Mouse (Mus musculus) ovary, adult 18-20 months (tissue): ENCODE measurements at regions not wholly inside any gene's neighbourhood (a gene's known extent, or its start where the extent isn't known, plus 50 kb on each side); places are given as distances from the start of the nearest gene placed in this dataset.

Experiments
- DNase-seq: peaks from one replicate; pipeline ENCODE4 v3.0.0; 2022; ENCODE audit warnings: low spot score, mixed read lengths

GRCm38 (mm10) chr2:159950369-159950768 lies 383.6 kb downstream of the Gm826 start:
- no peak for DNase-seq

GRCm38 (mm10) chr2:159949046-159949445 lies 384.9 kb downstream of the Gm826 start:
- no peak for DNase-seq

GRCm38 (mm10) chr2:159930744-159931143 lies 403.2 kb downstream of the Gm826 start:
- DNase-seq: no peak

- no peak for DNase-seq
Observed at GRCm38 (mm10) chr2:159889701-159890100, 444.3 kb downstream of the Gm826 start.

GRCm38 (mm10) chr2:159884773-159885459 lies 449.0 kb downstream of the Gm826 start:
- no peak for DNase-seq

- no peak for DNase-seq
Observed at GRCm38 (mm10) chr2:159866981-159867380, 467.0 kb downstream of the Gm826 start.

GRCm38 (mm10) chr2:159866391-159866790 lies 467.6 kb downstream of the Gm826 start:
- no peak for DNase-seq

GRCm38 (mm10) chr2:159863185-159863584 lies 470.8 kb downstream of the Gm826 start:
- DNase-seq: no peak

- DNase-seq: peak; percentile 2
Observed at GRCm38 (mm10) chr2:159853891-159854665, 479.9 kb downstream of the Gm826 start.

GRCm38 (mm10) chr2:159852959-159853358 lies 481.0 kb downstream of the Gm826 start:
- no peak for DNase-seq

GRCm38 (mm10) chr2:159832488-159833113 lies 501.4 kb downstream of the Gm826 start:
- no peak for DNase-seq

- DNase-seq: no peak
Observed at GRCm38 (mm10) chr2:159826417-159826816, 507.5 kb downstream of the Gm826 start.

- DNase-seq: no peak
Observed at GRCm38 (mm10) chr2:159818556-159818955, 515.4 kb downstream of the Gm826 start.

GRCm38 (mm10) chr2:159816344-159816743 lies 517.6 kb downstream of the Gm826 start:
- DNase-seq: no peak
